Mouse (Mus musculus) liver, adult 2 months (tissue): Measurements from ENCODE around the gene Rnls. TPM values are rescaled to one million over a fixed set of nuclear protein-coding genes. Genes with fewer than 3 reads are reported as not detected.
A peak's percentile ranks its signal among the peaks of the same experiment; 100 is the strongest.

Experiments
- DNase-seq: peaks from one replicate; pipeline ENCODE4 v3.0.0-alpha.2; 2011; ENCODE audit warnings: low read depth, low spot score; ENCODE audit errors: extremely low read depth
- H3K27ac ChIP-seq: fragments of 200-500 bp; replicated peaks from 2 replicates; pipeline ENCODE4 v1.5.1; 2012; ENCODE audit warnings: low read depth, mild to moderate bottlenecking, control low read depth, inconsistent platforms, low read length; ENCODE audit not compliant: insufficient read depth
- H3K27me3 ChIP-seq: fragments of 200-500 bp; 2 replicates; pipeline ENCODE4 v1.6.1; 2012; ENCODE audit warnings: mild to moderate bottlenecking, moderate library complexity, low read length, inconsistent platforms; ENCODE audit not compliant: control insufficient read depth, insufficient read depth
- H3K36me3 ChIP-seq: fragments of 200-500 bp; 2 replicates; pipeline ENCODE4 v1.6.1; 2012; ENCODE audit warnings: low read length, inconsistent platforms; ENCODE audit not compliant: control insufficient read depth, insufficient read depth
- H3K4me1 ChIP-seq: fragments of 200-500 bp; 2 replicates; pipeline ENCODE4 v1.6.1; 2011; ENCODE audit warnings: low read length; ENCODE audit not compliant: control insufficient read depth, insufficient read depth
- H3K4me3 ChIP-seq: fragments of 200-500 bp; 2 replicates; pipeline ENCODE4 v1.5.1; 2011; ENCODE audit warnings: low read depth, mild to moderate bottlenecking, control low read depth, low read length, moderate library complexity; ENCODE audit not compliant: insufficient read depth
- H3K79me2 ChIP-seq: fragments of 200-500 bp; 2 replicates; pipeline ENCODE4 v1.6.1; 2012; ENCODE audit warnings: inconsistent platforms, mild to moderate bottlenecking, low read length, moderate library complexity; ENCODE audit not compliant: control insufficient read depth, insufficient read depth
- H3K9ac ChIP-seq: fragments of 200-500 bp; 2 replicates; pipeline ENCODE4 v1.6.1; 2012; ENCODE audit warnings: low read depth, mild to moderate bottlenecking, control low read depth, inconsistent platforms, low read length
- CTCF ChIP-seq: fragments of 200-500 bp; IDR thresholded peaks from 2 replicates; pipeline ENCODE4 v1.5.1; 2011; ENCODE audit warnings: low read depth, low read length, control low read depth
- POLR2A ChIP-seq: fragments of 200-500 bp; IDR thresholded peaks from 2 replicates; pipeline ENCODE4 v1.6.1; 2011; ENCODE audit warnings: low read length, control low read depth; ENCODE audit not compliant: insufficient read depth; ENCODE audit errors: extremely low read depth
- WGBS: fragments of 180-500 bp; shearing (Covaris S2); methylation state at CpG from one replicate; pipeline ENCODE4 v1.1.7; 2018; 5-methylcytosine and 5-hydroxymethylcytosine counted together
- polyA plus RNA-seq: library from polyadenylated mRNA; depleted of rRNA; stranded (reverse); fragments of >200 nt; gene quantifications from 2 replicates; pipeline ENCODE4 v1.2.3, GENCODE M21; 2012
- total RNA-seq: library from RNA; depleted of rRNA; stranded (reverse); fragments of >200 nt; gene quantifications from 2 replicates; pipeline ENCODE4 v1.2.3, GENCODE M21; 2014

The Rnls gene
- total and polyA plus RNA-seq, 2 experiments = 0.50 to 0.92 TPM

DNA sequence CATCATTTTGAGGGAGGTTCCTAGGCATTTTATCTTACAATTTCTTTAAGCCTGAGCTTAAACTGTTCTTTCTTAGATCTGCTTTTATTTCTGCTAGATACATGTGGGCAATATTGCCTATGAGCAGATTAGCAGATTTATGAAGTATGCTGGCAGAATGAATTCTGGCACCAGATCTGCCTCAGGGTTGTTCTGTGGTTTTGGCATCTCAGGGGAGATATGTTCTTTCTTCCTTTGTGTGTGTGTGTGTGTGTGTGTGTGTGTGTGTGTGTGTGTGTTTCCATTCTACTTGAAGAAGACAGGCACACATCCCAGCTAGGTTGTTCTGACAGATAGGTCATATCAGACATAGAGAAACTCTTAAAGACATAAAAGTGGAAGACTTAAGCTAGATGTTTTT lies 218.1 kb downstream of the Rnls start:
- H3K4me1 ChIP-seq = no peaks in the 10 kb centered on the region
- H3K27me3 ChIP-seq = no peaks in the 10 kb centered on the region
- no peak overlapping the region for H3K27ac ChIP-seq
- TF ChIP-seq POLR2A (no peak), CTCF (no peak)
- H3K9ac ChIP-seq = no peak overlapping the region
- no peaks in the 10 kb centered on the region for H3K36me3 ChIP-seq
- H3K79me2 ChIP-seq = no peaks in the 10 kb centered on the region
- no peak overlapping the region for H3K4me3 ChIP-seq
- DNase-seq = no peak

DNA sequence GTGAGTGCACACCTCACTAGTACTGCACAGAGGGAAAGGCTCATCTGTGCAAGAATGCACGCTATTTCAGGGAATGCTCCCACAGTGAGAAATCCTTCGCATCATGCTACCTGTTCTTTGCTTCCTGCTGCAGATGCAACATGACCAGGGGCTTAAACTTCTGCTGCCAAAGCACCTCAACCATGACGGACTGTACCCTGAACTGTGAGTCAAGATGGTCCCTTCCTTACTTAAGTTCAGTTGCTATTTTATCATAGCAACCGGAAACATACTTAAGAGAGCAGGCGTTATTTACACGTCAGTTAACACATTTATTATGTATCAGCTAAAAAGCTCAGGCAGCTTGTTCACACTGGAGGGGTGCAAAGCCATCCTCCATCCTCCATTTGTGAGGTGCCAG lies 222.2 kb downstream of the Rnls start:
- TF ChIP-seq POLR2A (no peak), CTCF (no peak)
- DNase-seq = no peak
- Histone ChIP-seq H3K27me3 (no peaks in the 10 kb centered on the region), H3K4me3 (no peak overlapping the region), H3K9ac (no peak overlapping the region), H3K36me3 (no peaks in the 10 kb centered on the region), H3K27ac (no peak overlapping the region), H3K4me1 (peaks cover 7% of the 10 kb centered on the region; the same call in 1 of the 2 replicates), H3K79me2 (no peaks in the 10 kb centered on the region)
- 92% methylated on average over 6 of the region's 6 CpGs for WGBS

DNA sequence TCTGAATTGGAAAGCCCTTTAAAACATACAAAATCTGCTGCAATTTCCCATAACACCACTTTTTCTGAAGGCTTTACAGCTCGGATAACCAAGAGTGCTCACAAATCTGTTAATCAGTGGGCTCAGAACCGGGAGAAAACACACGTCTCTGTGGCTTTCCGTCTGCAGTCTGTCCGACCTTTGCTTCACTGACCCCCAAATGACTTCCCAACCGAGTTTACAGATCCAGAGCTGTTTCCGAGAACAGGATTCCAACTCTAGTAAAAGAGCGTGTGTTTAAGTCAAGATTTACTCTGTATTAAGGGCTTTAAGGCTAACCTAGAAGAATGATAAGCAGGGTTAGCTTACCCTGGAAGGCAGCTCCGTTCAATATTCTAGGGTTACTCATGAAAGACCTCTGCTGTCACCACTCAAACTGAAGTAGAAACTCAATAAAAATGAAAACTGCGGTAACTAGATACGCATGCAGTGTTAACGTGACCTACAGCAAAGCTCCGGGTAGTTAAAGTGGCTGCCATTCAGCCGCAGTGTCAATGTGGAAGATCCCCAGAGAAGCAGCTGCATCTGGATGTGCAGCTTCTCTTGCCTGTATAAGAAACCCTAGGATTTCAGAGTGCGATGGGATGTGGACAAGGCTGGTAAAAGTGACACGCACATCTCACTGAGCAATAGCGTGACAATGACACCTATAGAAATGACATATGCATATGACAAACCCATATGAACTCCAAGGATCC lies 224.4 kb downstream of the Rnls start:
- 34% methylated on average over 17 of the region's 17 CpGs for WGBS
- Histone ChIP-seq H3K27me3 (no peaks in the 10 kb centered on the region), H3K79me2 (no peaks in the 10 kb centered on the region), H3K27ac (no peak overlapping the region), H3K4me1 (peaks cover 7% of the 10 kb centered on the region; the same call in 1 of the 2 replicates), H3K36me3 (no peaks in the 10 kb centered on the region), H3K4me3 (peak overlapping the region; percentile 29), H3K9ac (no peak overlapping the region)
- peak; percentile 59 for DNase-seq
- no peak for TF ChIP-seq CTCF
- no peak for TF ChIP-seq POLR2A

DNA sequence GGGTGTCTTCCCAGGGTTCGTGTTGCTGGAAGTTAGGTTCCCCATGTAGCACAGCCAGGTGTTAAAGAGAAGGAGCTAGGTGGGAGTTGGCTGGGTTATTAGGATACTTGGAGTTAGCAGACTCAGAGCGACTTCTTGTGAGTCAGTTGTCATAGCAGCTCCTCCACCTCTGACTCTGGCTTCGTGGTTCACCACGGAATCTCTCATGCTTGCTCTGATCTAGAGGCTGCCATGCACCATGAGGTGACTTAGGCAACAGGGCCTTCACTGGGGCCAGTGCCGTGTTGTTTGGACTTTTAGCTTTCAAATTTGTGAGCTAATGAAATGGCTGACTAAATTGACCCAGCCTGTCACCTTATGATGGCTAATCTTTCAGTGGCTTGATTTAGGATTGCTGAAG lies 227.3 kb downstream of the Rnls start:
- TF ChIP-seq CTCF (no peak), POLR2A (no peak)
- 86% methylated on average over 5 of the region's 5 CpGs for WGBS

DNA sequence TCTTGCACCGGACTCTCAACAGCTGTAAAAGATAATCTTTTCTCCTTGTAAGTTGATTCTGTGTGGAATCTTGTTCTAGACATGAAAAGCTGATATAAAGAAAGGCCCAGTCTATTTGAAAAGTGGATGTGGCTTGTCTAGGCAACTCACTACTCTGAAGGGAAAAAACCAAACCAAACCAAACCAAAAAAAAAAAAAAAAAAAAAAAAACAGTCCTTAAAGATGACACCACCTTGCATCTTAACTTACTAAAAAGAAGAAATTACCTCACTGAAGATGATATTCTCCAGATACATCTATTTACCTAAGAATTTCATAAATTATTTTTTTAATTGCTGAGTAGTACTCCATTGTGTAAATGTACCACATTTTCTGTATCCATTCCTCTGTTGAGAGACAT lies 230.2 kb downstream of the Rnls start:
- TF ChIP-seq POLR2A = no peak
- no peak for TF ChIP-seq CTCF
- no peak overlapping the region for H3K4me3 ChIP-seq
- WGBS = 91% methylated on average over 1 of the region's 1 CpGs

More for the DNA sequence above, 227.3 kb downstream of the Rnls start:
- no peaks in the 10 kb centered on the region for H3K27me3 ChIP-seq
- H3K27ac ChIP-seq = no peak overlapping the region
- H3K4me3 ChIP-seq = no peak overlapping the region
- H3K9ac ChIP-seq = no peak overlapping the region
- peaks cover 7% of the 10 kb centered on the region; the same call in 1 of the 2 replicates for H3K4me1 ChIP-seq
- H3K79me2 ChIP-seq = no peaks in the 10 kb centered on the region
- H3K36me3 ChIP-seq = no peaks in the 10 kb centered on the region
- DNase-seq = no peak

DNA sequence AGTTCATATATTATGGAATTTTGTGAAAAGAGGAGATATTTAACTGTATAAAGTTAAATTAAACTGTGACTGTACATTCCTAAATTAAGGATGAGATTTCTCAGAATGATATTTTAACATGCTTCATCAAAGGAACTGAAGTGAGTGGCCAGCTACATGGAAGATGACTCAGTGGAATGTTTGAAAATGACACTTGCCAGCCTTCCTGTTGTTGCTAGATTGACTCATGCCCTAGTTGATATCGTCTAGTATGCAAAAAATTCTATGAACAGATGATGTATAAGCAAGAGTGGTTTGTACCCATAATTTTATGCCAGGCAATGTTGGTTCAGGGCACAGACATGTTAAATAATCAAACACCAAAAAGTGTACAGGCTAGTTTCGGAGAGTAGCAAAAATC lies 232.2 kb downstream of the Rnls start:
- no peak overlapping the region for H3K9ac ChIP-seq
- no peak overlapping the region for H3K27ac ChIP-seq
- no peaks in the 10 kb centered on the region for H3K4me1 ChIP-seq
- DNase-seq = no peak
- no peak for TF ChIP-seq POLR2A
- no peak for TF ChIP-seq CTCF
- no peaks in the 10 kb centered on the region for H3K79me2 ChIP-seq
- no peak overlapping the region for H3K4me3 ChIP-seq
- H3K27me3 ChIP-seq = no peaks in the 10 kb centered on the region
- no peaks in the 10 kb centered on the region for H3K36me3 ChIP-seq
- 89% methylated on average over 2 of the region's 2 CpGs for WGBS

More for the DNA sequence above, 230.2 kb downstream of the Rnls start:
- Histone ChIP-seq H3K27me3 (no peaks in the 10 kb centered on the region), H3K36me3 (no peaks in the 10 kb centered on the region), H3K9ac (no peak overlapping the region), H3K27ac (no peak overlapping the region), H3K79me2 (no peaks in the 10 kb centered on the region), H3K4me1 (no peaks in the 10 kb centered on the region)
- no peak for DNase-seq
